Mouse (Mus musculus) monocyte, adult 2 months (primary cell): ENCODE measurements around the gene Pla2g1b.
A peak's percentile ranks its signal among the peaks of the same experiment; 100 is the strongest.
"Not testable (repeated sequence)": the region's sequence is repeated elsewhere in the genome, so short reads cannot be mapped to it uniquely, and the experiment has no call there.

Experiments
- DNase-seq, 2 experiments: peaks; one replicate each; pipeline ENCODE4 v3.0.0; 2022; ENCODE audit warnings: low spot score in 2 of 2, low read depth in 1 of 2

Gene Pla2g1b

GRCm38 (mm10) chr5:115503035-115503434 lies 37.0 kb downstream of the Pla2g1b start:
- DNase-seq = no peak

- DNase-seq = not testable (repeated sequence)
These were observed 39.6 kb downstream of the Pla2g1b start for GRCm38 (mm10) chr5:115505617-115506016.

GRCm38 (mm10) chr5:115506454-115507201 lies 40.6 kb downstream of the Pla2g1b start, which contains the start of gene Pxn:
Pxn (plus strand) TSS chr5:115506676.
- DNase-seq = peak; percentile 82 to 94

GRCm38 (mm10) chr5:115507267-115507980 lies 41.4 kb downstream of the Pla2g1b start:
- no peak for DNase-seq

GRCm38 (mm10) chr5:115507981-115508858 lies 42.2 kb downstream of the Pla2g1b start:
- DNase-seq = no peak

GRCm38 (mm10) chr5:115508859-115509147 lies 42.7 kb downstream of the Pla2g1b start:
- no peak for DNase-seq

- no peak for DNase-seq
These were observed 43.3 kb downstream of the Pla2g1b start for GRCm38 (mm10) chr5:115509321-115509761.

- DNase-seq = no peak
These were observed 44.0 kb downstream of the Pla2g1b start for GRCm38 (mm10) chr5:115509790-115510689.

- no peak for DNase-seq
These were observed 46.3 kb downstream of the Pla2g1b start for GRCm38 (mm10) chr5:115512375-115512774.

- no peak for DNase-seq
These were observed 47.2 kb downstream of the Pla2g1b start for GRCm38 (mm10) chr5:115513246-115513645.

- DNase-seq = no peak
These were observed 47.7 kb downstream of the Pla2g1b start for GRCm38 (mm10) chr5:115513721-115514120.

GRCm38 (mm10) chr5:115514346-115514745 lies 48.3 kb downstream of the Pla2g1b start:
- DNase-seq = no peak

- DNase-seq = no peak
These were observed 49.0 kb downstream of the Pla2g1b start for GRCm38 (mm10) chr5:115514896-115515587.

GRCm38 (mm10) chr5:115516081-115516907 lies 50.2 kb downstream of the Pla2g1b start:
- DNase-seq = peak; percentile 77 to 79

- no peak for DNase-seq
These were observed 50.8 kb downstream of the Pla2g1b start for GRCm38 (mm10) chr5:115516908-115517307.

GRCm38 (mm10) chr5:115517501-115517900 lies 51.4 kb downstream of the Pla2g1b start:
- no peak for DNase-seq

- not testable (repeated sequence) for DNase-seq
These were observed 52.2 kb downstream of the Pla2g1b start for GRCm38 (mm10) chr5:115518214-115518613.

GRCm38 (mm10) chr5:115520325-115520869 lies 54.3 kb downstream of the Pla2g1b start:
- DNase-seq = no peak
